Mouse (Mus musculus) heart, embryonic 11.5 days (tissue): Measurements from ENCODE around the gene Nek7. TPM values are rescaled to one million over a fixed set of nuclear protein-coding genes. Genes with fewer than 3 reads are reported as not detected.
A peak's percentile ranks its signal among the peaks of the same experiment; 100 is the strongest.

Source experiments
- ATAC-seq: fragments of 200-750 bp; cut with Nextera tagmentation; replicated peaks from 2 replicates; pipeline ENCODE4 v1.8.0; 2017; ENCODE audit warnings: moderate library complexity; ENCODE audit not compliant: insufficient number of reproducible peaks, low FRiP score, low TSS enrichment
- H3K27ac ChIP-seq: fragments of 300-500 bp; sonication (generic); 2 replicates; pipeline ENCODE4 v1.5.1; 2014; ENCODE audit warnings: mild to moderate bottlenecking, low read depth, low read length
- H3K27me3 ChIP-seq: fragments of 300-500 bp; sonication (generic); 2 replicates; pipeline ENCODE4 v1.6.1; 2014; ENCODE audit warnings: mild to moderate bottlenecking, low read length, mixed read lengths; ENCODE audit not compliant: control insufficient read depth, insufficient read depth
- H3K36me3 ChIP-seq: fragments of 300-500 bp; sonication (generic); 2 replicates; pipeline ENCODE4 v1.6.1; 2014; ENCODE audit warnings: mild to moderate bottlenecking, low read length, moderate library complexity, mixed read lengths; ENCODE audit not compliant: control insufficient read depth, insufficient read depth
- H3K4me1 ChIP-seq: fragments of 300-500 bp; sonication (generic); 2 replicates; pipeline ENCODE4 v1.6.1; 2014; ENCODE audit warnings: low read length; ENCODE audit not compliant: control insufficient read depth, insufficient read depth
- H3K4me2 ChIP-seq: fragments of 300-500 bp; sonication (generic); 2 replicates; pipeline ENCODE4 v1.6.1; 2014; ENCODE audit warnings: mild to moderate bottlenecking, moderate library complexity
- H3K4me3 ChIP-seq: fragments of 300-500 bp; sonication (generic); 2 replicates; pipeline ENCODE4 v1.5.1; 2014; ENCODE audit warnings: low read depth, low read length
- H3K9ac ChIP-seq: fragments of 300-500 bp; sonication (generic); 2 replicates; pipeline ENCODE4 v1.6.1; 2014; ENCODE audit warnings: mild to moderate bottlenecking, low read depth, low read length, moderate library complexity
- H3K9me3 ChIP-seq: fragments of 300-500 bp; sonication (generic); replicated peaks from 2 replicates; pipeline ENCODE4 v1.6.1; 2016; ENCODE audit warnings: low read length; ENCODE audit not compliant: control insufficient read depth
- WGBS: fragments of 180-500 bp; shearing (Covaris S2); extraction: QIAGEN DNeasy Blood & Tissue Kit; methylation state at CpG from one replicate; pipeline ENCODE4 v1.1.7; 2014; ENCODE audit not compliant: insufficient replicate concordance; 5-methylcytosine and 5-hydroxymethylcytosine counted together
- polyA plus RNA-seq: library from polyadenylated mRNA; unstranded; fragments of >200 nt; fragmentation: Nextera tagmentation; extraction: Ambion mirVana; gene quantifications from 2 replicates; pipeline ENCODE4 v1.2.1, GENCODE M21; 2014

The Nek7 gene
- polyA plus RNA-seq, 1 experiment from 2014 or later: 47.1 TPM

DNA sequence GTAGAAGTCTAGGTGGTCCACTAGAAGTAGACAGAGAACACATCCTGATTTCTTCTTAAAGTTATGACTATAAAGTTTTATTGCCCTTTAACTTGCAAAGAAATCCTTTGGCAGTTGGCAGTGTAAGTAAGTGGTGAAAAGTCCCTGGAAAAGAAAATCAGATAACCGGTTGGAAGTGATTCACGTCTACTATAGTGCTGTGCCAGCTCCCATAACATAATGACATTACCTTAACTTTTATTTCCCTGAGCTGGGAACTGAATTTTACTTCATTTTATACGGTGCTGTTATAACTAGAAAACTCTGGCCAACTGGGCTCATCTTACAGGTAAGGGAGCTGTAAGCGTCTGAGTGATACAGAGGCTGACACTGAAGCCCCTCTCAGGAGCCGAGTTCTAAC, 89.3 kb downstream of the Nek7 start:
- Histone ChIP-seq H3K9me3 (no peaks in the 10 kb centered on the region), H3K4me1 (no peaks in the 10 kb centered on the region), H3K9ac (no peak overlapping the region), H3K4me3 (no peak overlapping the region), H3K27me3 (no peaks in the 10 kb centered on the region), H3K36me3 (peaks cover 3% of the 10 kb centered on the region; the same call in 1 of the 2 replicates), H3K27ac (no peak overlapping the region), H3K4me2 (no peak overlapping the region)
- WGBS: 85% methylated on average over 5 of the region's 5 CpGs
- ATAC-seq: no peak

- no peak for ATAC-seq
- Histone ChIP-seq H3K4me1 (no peaks in the 10 kb centered on the region), H3K27ac (no peak overlapping the region), H3K4me2 (no peak overlapping the region), H3K36me3 (no peaks in the 10 kb centered on the region), H3K9me3 (no peaks in the 10 kb centered on the region), H3K9ac (no peak overlapping the region), H3K4me3 (no peak overlapping the region), H3K27me3 (no peaks in the 10 kb centered on the region)
- 85% methylated on average over 6 of the region's 6 CpGs for WGBS
Observed at GRCm38 (mm10) chr1:138523962-138524361, 96.0 kb downstream of the Nek7 start.

DNA sequence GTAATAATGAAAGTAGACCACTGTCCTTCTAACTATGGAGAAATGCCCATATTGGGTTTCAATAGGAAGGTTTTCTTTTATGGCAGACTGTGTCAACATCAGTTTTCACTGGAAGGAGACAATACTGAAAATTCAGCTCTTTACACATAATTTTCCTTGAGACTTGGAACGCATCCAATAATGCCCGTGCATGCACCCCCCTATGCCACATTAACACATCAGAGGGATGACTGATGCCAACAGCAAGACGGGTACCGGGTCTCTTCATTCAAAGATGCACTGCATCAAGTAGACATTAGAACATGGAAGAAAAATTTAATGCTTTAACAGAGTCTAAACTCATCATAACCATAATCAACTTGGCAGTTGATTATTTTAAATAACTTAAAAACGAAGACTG, 101.7 kb downstream of the Nek7 start:
- H3K4me2 ChIP-seq: no peak overlapping the region
- H3K27ac ChIP-seq: no peak overlapping the region
- ATAC-seq: no peak
- H3K36me3 ChIP-seq: no peaks in the 10 kb centered on the region
- no peak overlapping the region for H3K4me3 ChIP-seq
- no peak overlapping the region for H3K9ac ChIP-seq
- H3K4me1 ChIP-seq: peaks cover 6% of the 10 kb centered on the region; the same call in 1 of the 2 replicates
- H3K9me3 ChIP-seq: no peaks in the 10 kb centered on the region
- H3K27me3 ChIP-seq: no peaks in the 10 kb centered on the region
- 82% methylated on average over 5 of the region's 5 CpGs for WGBS

GRCm38 (mm10) chr1:138517360-138518099, 102.4 kb downstream of the Nek7 start:
- Histone ChIP-seq H3K36me3 (no peaks in the 10 kb centered on the region), H3K4me2 (peak overlapping the region; percentile 19; the same call in 1 of the 2 replicates), H3K27me3 (no peaks in the 10 kb centered on the region), H3K4me3 (no peak overlapping the region), H3K27ac (peak overlapping the region; percentile 29; the same call in 1 of the 2 replicates), H3K4me1 (peaks cover 6% of the 10 kb centered on the region; the same call in 1 of the 2 replicates), H3K9me3 (no peaks in the 10 kb centered on the region), H3K9ac (no peak overlapping the region)
- ATAC-seq: no peak; the same call in 1 of the 2 replicates
- WGBS: 55% methylated on average over 6 of the region's 6 CpGs

DNA sequence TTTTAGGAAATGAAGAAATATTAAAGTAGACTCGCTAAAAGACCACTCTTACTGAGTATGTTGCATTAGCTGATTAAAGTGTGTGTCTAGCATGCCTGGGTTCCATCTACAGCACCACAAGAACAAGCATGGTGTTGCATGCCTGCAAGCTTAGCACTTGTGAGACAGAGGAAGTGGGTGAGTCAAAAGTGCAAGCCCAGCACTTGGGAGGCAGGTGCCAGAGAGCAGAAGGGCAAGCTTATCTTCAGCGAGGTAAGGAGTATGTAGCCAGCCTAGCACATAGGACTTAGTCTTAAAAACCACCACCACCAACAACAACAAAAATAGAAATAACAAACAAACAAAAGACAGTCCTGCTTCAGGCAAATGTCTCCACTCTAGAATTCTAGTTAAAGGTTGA, 103.0 kb downstream of the Nek7 start:
- H3K27ac ChIP-seq: peak overlapping the region; percentile 29; the same call in 1 of the 2 replicates
- no peaks in the 10 kb centered on the region for H3K9me3 ChIP-seq
- no peak overlapping the region for H3K9ac ChIP-seq
- H3K27me3 ChIP-seq: no peaks in the 10 kb centered on the region
- WGBS: 47% methylated on average over 2 of the region's 2 CpGs
- H3K4me2 ChIP-seq: peak overlapping the region; percentile 19; the same call in 1 of the 2 replicates
- H3K4me3 ChIP-seq: no peak overlapping the region
- no peak for ATAC-seq
- no peaks in the 10 kb centered on the region for H3K36me3 ChIP-seq
- peaks cover 6% of the 10 kb centered on the region; the same call in 1 of the 2 replicates for H3K4me1 ChIP-seq

- 89% methylated on average over 9 of the region's 9 CpGs for WGBS
Observed at GRCm38 (mm10) chr1:138515362-138515761, 104.6 kb downstream of the Nek7 start.

GRCm38 (mm10) chr1:138513982-138514381, 106.0 kb downstream of the Nek7 start:
- Histone ChIP-seq H3K4me3 (no peak overlapping the region), H3K4me1 (peaks cover 6% of the 10 kb centered on the region; the same call in 1 of the 2 replicates), H3K36me3 (no peaks in the 10 kb centered on the region), H3K27me3 (no peaks in the 10 kb centered on the region), H3K27ac (no peak overlapping the region), H3K9ac (no peak overlapping the region), H3K9me3 (no peaks in the 10 kb centered on the region), H3K4me2 (no peak overlapping the region)
- ATAC-seq: no peak
- 73% methylated on average over 4 of the region's 4 CpGs for whole genome bisulfite sequencing

More at GRCm38 (mm10) chr1:138515362-138515761, 104.6 kb downstream of the Nek7 start:
- no peaks in the 10 kb centered on the region for H3K9me3 ChIP-seq
- peaks cover 6% of the 10 kb centered on the region; the same call in 1 of the 2 replicates for H3K4me1 ChIP-seq
- H3K4me2 ChIP-seq: no peak overlapping the region
- H3K4me3 ChIP-seq: no peak overlapping the region
- no peaks in the 10 kb centered on the region for H3K27me3 ChIP-seq
- H3K9ac ChIP-seq: no peak overlapping the region
- no peaks in the 10 kb centered on the region for H3K36me3 ChIP-seq
- no peak overlapping the region for H3K27ac ChIP-seq
- no peak for ATAC-seq

DNA sequence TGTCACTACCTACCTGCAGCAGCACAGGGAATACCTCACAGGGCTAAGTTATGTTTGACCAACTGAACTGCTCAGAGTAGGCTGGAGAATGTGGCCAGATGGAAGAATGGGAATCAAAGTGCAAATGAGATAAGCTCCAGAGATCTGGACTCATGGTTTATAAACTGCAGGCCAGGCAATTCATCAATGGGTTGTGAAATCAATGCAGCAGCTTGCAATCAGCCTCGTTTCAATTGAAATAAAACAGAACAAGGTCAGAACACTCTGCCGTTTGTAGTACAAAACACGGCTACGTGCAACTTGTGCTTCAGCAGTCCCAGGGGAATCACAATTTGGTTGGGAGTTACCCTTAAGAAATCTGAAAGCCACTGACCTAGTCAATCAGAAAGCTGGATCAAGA, 109.4 kb downstream of the Nek7 start:
- 71% methylated on average over 4 of the region's 4 CpGs for WGBS
- no peak for ATAC-seq
- no peaks in the 10 kb centered on the region for H3K36me3 ChIP-seq
- H3K9me3 ChIP-seq: no peaks in the 10 kb centered on the region
- no peak overlapping the region for H3K9ac ChIP-seq
- H3K4me2 ChIP-seq: no peak overlapping the region
- H3K27ac ChIP-seq: no peak overlapping the region
- H3K4me1 ChIP-seq: peaks cover 10% of the 10 kb centered on the region
- H3K4me3 ChIP-seq: no peak overlapping the region
- no peaks in the 10 kb centered on the region for H3K27me3 ChIP-seq
